Mouse (Mus musculus) forebrain, embryonic 10.5 days (tissue): ENCODE measurements around the gene Klf1. TPM values are rescaled to one million over a fixed set of nuclear protein-coding genes. Genes with fewer than 3 reads are reported as not detected.

Experiments used
- DNase-seq: peaks from one replicate; pipeline ENCODE4 v3.0.0-alpha.2; 2017; ENCODE audit warnings: low spot score; ENCODE audit errors: extremely low spot score
- H3K27ac ChIP-seq: fragments of 300-500 bp; sonication (generic); 2 replicates; pipeline ENCODE4 v1.5.1; 2016; ENCODE audit warnings: mild to moderate bottlenecking
- H3K27me3 ChIP-seq: fragments of 300-500 bp; sonication (generic); 2 replicates; pipeline ENCODE4 v1.6.1; 2016; ENCODE audit warnings: mild to moderate bottlenecking; ENCODE audit not compliant: poor library complexity, severe bottlenecking
- H3K36me3 ChIP-seq: fragments of 300-500 bp; sonication (generic); replicated peaks from 2 replicates; pipeline ENCODE4 v1.6.1; 2016; ENCODE audit warnings: mild to moderate bottlenecking, moderate library complexity
- H3K4me1 ChIP-seq: fragments of 300-500 bp; sonication (generic); 2 replicates; pipeline ENCODE4 v1.6.1; 2016
- H3K4me3 ChIP-seq: fragments of 300-500 bp; sonication (generic); 2 replicates; pipeline ENCODE4 v1.5.1; 2016; ENCODE audit warnings: mild to moderate bottlenecking, moderate library complexity
- H3K9me3 ChIP-seq: fragments of 300-500 bp; sonication (generic); 2 replicates; pipeline ENCODE4 v1.6.1; 2016; ENCODE audit warnings: mild to moderate bottlenecking, moderate library complexity
- WGBS: fragments of 180-500 bp; shearing (Covaris S2); methylation state at CpG from one replicate; pipeline ENCODE4 v1.1.7; 2016; 5-methylcytosine and 5-hydroxymethylcytosine counted together
- polyA plus RNA-seq: library from polyadenylated mRNA; unstranded; fragments of >200 nt; fragmentation: Nextera tagmentation; extraction: Ambion mirVana; gene quantifications from 2 replicates; pipeline ENCODE4 v1.2.1, GENCODE M21; 2016

The Klf1 gene
- polyA plus RNA-seq, 1 experiment from 2014 or later, result 24.3 TPM

GRCm38 (mm10) chr8:84928456-84929306 is 27.0 kb downstream of the Klf1 start:
- H3K27ac ChIP-seq, result peak overlapping the region; percentile 62

GRCm38 (mm10) chr8:84930582-84930981 is 28.9 kb downstream of the Klf1 start:
- peaks cover 79% of the 10 kb centered on the region for H3K27me3 ChIP-seq
- peaks cover 33% of the 10 kb centered on the region for H3K4me1 ChIP-seq
- H3K36me3 ChIP-seq, result no peaks in the 10 kb centered on the region
- no peak overlapping the region for H3K27ac ChIP-seq
- no peak overlapping the region for H3K4me3 ChIP-seq
- 90% methylated on average over 13 of the region's 13 CpGs for WGBS
- DNase-seq, result no peak
- no peaks in the 10 kb centered on the region for H3K9me3 ChIP-seq

More at GRCm38 (mm10) chr8:84928456-84929306, 27.0 kb downstream of the Klf1 start:
- Histone ChIP-seq H3K36me3 (no peaks in the 10 kb centered on the region), H3K9me3 (no peaks in the 10 kb centered on the region), H3K27me3 (peaks cover 70% of the 10 kb centered on the region), H3K4me3 (peak overlapping the region; percentile 59), H3K4me1 (peaks cover 15% of the 10 kb centered on the region)
- peak; percentile 80 for DNase-seq
- 3% methylated on average over 52 of the region's 52 CpGs for WGBS

GRCm38 (mm10) chr8:84933767-84934559 is 32.2 kb downstream of the Klf1 start:
- no peaks in the 10 kb centered on the region for H3K36me3 ChIP-seq
- H3K4me3 ChIP-seq, result no peak overlapping the region; the same call in 1 of the 2 replicates
- peaks cover 44% of the 10 kb centered on the region for H3K4me1 ChIP-seq
- 87% methylated on average over 16 of the region's 16 CpGs for WGBS
- H3K27ac ChIP-seq, result no peak overlapping the region
- DNase-seq, result no peak
- H3K27me3 ChIP-seq, result peaks cover 92% of the 10 kb centered on the region
- no peaks in the 10 kb centered on the region for H3K9me3 ChIP-seq

GRCm38 (mm10) chr8:84934860-84935259 is 33.1 kb downstream of the Klf1 start:
- H3K4me3 ChIP-seq, result peak overlapping the region; percentile 36
- H3K9me3 ChIP-seq, result no peaks in the 10 kb centered on the region
- WGBS, result 1% methylated on average over 15 of the region's 15 CpGs
- peaks cover 83% of the 10 kb centered on the region for H3K27me3 ChIP-seq
- H3K36me3 ChIP-seq, result no peaks in the 10 kb centered on the region
- H3K27ac ChIP-seq, result peak overlapping the region; percentile 22; the same call in 1 of the 2 replicates
- H3K4me1 ChIP-seq, result peaks cover 38% of the 10 kb centered on the region
- peak; percentile 82 for DNase-seq

- 6% methylated on average over 14 of the region's 14 CpGs for WGBS
- Histone ChIP-seq H3K27me3 (peaks cover 78% of the 10 kb centered on the region), H3K4me3 (peak overlapping the region; percentile 36), H3K36me3 (no peaks in the 10 kb centered on the region), H3K4me1 (peaks cover 38% of the 10 kb centered on the region), H3K9me3 (no peaks in the 10 kb centered on the region), H3K27ac (peak overlapping the region; percentile 22; the same call in 1 of the 2 replicates)
- DNase-seq, result peak; percentile 42
Observed at GRCm38 (mm10) chr8:84935489-84935888, 33.8 kb downstream of the Klf1 start.

GRCm38 (mm10) chr8:84936041-84936961 is 34.6 kb downstream of the Klf1 start:
- H3K9me3 ChIP-seq, result no peaks in the 10 kb centered on the region
- H3K4me3 ChIP-seq, result peak overlapping the region; percentile 70
- WGBS, result 21% methylated on average over 23 of the region's 23 CpGs
- H3K4me1 ChIP-seq, result peaks cover 38% of the 10 kb centered on the region
- no peak for DNase-seq
- H3K36me3 ChIP-seq, result no peaks in the 10 kb centered on the region
- peaks cover 78% of the 10 kb centered on the region for H3K27me3 ChIP-seq
- H3K27ac ChIP-seq, result peak overlapping the region; percentile 82

- Histone ChIP-seq H3K4me3 (peak within 1 kb of the TSS; percentile 70), H3K9me3 (no peaks in the 10 kb centered on the region), H3K36me3 (no peaks in the 10 kb centered on the region), H3K27ac (peak within 1 kb of the TSS; percentile 82), H3K27me3 (peaks cover 70% of the 10 kb centered on the region), H3K4me1 (peaks cover 38% of the 10 kb centered on the region)
- peak; percentile 77 for DNase-seq
- WGBS, result under 1% methylated on average over 49 of the region's 50 CpGs
Observed at GRCm38 (mm10) chr8:84936962-84937546, 35.3 kb downstream of the Klf1 start, which contains the start of gene Mast1. TSS of gene Mast1 (minus strand) at chr8:84937359.

GRCm38 (mm10) chr8:84937620-84938485 is 36.1 kb downstream of the Klf1 start:
- Histone ChIP-seq H3K4me3 (peak overlapping the region; percentile 70), H3K4me1 (peaks cover 38% of the 10 kb centered on the region), H3K36me3 (no peaks in the 10 kb centered on the region), H3K27ac (0 out of 2 replicates have a peak overlapping the region, but pooled peaks have one; percentile 82), H3K27me3 (peaks cover 63% of the 10 kb centered on the region), H3K9me3 (no peaks in the 10 kb centered on the region)
- WGBS, result 68% methylated on average over 13 of the region's 13 CpGs
- DNase-seq, result no peak

- 20% methylated on average over 4 of the region's 4 CpGs for WGBS
- Histone ChIP-seq H3K4me3 (no peak overlapping the region), H3K4me1 (peaks cover 33% of the 10 kb centered on the region), H3K27ac (no peak overlapping the region), H3K9me3 (no peaks in the 10 kb centered on the region), H3K36me3 (no peaks in the 10 kb centered on the region), H3K27me3 (peaks cover 69% of the 10 kb centered on the region)
- DNase-seq, result no peak
Observed at GRCm38 (mm10) chr8:84943699-84944098, 42.0 kb downstream of the Klf1 start.

GRCm38 (mm10) chr8:84944478-84945160 is 42.9 kb downstream of the Klf1 start:
- H3K4me3 ChIP-seq, result peak overlapping the region; percentile 75
- H3K9me3 ChIP-seq, result no peaks in the 10 kb centered on the region
- H3K27ac ChIP-seq, result no peak overlapping the region
- peaks cover 73% of the 10 kb centered on the region for H3K27me3 ChIP-seq
- WGBS, result 2% methylated on average over 26 of the region's 26 CpGs
- DNase-seq, result peak; percentile 78
- H3K36me3 ChIP-seq, result no peaks in the 10 kb centered on the region
- H3K4me1 ChIP-seq, result peaks cover 33% of the 10 kb centered on the region
